Comparison of ENCODE assay signal across 13 mouse cellular contexts in the genomic region with DNA sequence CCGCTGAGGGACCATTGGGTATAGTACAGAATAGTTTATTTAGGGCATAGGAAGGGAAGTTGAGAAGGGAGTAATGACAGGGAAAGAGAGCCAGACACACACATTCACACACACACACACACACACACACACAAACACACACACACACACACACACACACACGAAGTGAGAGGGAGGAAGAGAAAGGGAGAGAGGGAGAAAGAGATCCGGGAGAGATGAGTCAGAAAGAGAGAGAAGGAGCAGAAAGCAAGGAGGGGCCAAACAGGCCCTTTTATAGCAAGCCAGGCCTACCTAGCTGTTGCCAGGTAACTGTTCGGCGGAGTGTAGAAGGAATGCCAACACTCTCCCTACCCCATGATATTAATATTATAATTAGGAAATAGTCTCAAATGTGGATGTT.
"Had no signal": no experiment of that assay in that cellular context is flagged by ENCODE, and none has a peak within 500 bp of the region (broad histone marks: within the 10 kb centered on the region; RNA-seq: fewer than 3 reads in every experiment).

No protein-coding gene starts in this region.

- H3K4me1 ChIP-seq: intestine, embryonic 15.5 days; kidney, embryonic 15.5 days; liver, embryonic 13.5 days; midbrain, embryonic 12.5 days had no signal

- ATAC-seq: intestine, embryonic 15.5 days had no signal

- H3K27ac ChIP-seq: intestine, embryonic 15.5 days; kidney, embryonic 15.5 days; liver, embryonic 13.5 days; macrophage; midbrain, embryonic 12.5 days had no signal

- H3K4me3 ChIP-seq: intestine, embryonic 15.5 days; kidney, embryonic 15.5 days; liver, embryonic 13.5 days; midbrain, embryonic 12.5 days had no signal

- H3K27me3 ChIP-seq: intestine, embryonic 15.5 days; kidney, embryonic 15.5 days; liver, embryonic 13.5 days; midbrain, embryonic 12.5 days had no signal

- H3K36me3 ChIP-seq: intestine, embryonic 15.5 days; kidney, embryonic 15.5 days; liver, embryonic 13.5 days had no signal

- DNase-seq: kidney, adult 11 months; kidney, postnatal 10 days; kidney, postnatal 4 days; liver, embryonic 13.5 days; lung, adult 2 months; right cerebral cortex, postnatal 14 days; thymus, adult 18-20 months; thymus, postnatal 14 days; thymus, postnatal 4 days had no signal

- H3K9me3 ChIP-seq: intestine, embryonic 15.5 days; kidney, embryonic 15.5 days; liver, embryonic 13.5 days; midbrain, embryonic 12.5 days had no signal
